Mouse (Mus musculus) telencephalon, adult 2 months (tissue): Measurements from ENCODE around the gene Ufc1.

Experiments
- DNase-seq: peaks from one replicate; pipeline ENCODE4 v3.0.0-alpha.2; 2011; ENCODE audit warnings: low read depth, low spot score

The Ufc1 gene

GRCm38 (mm10) chr1:171271196-171271595 is 23.6 kb downstream of the Ufc1 start:
- DNase-seq = no peak

GRCm38 (mm10) chr1:171270573-171270900 is 24.3 kb downstream of the Ufc1 start:
- DNase-seq = no peak

- DNase-seq = peak; percentile 81
These were observed 24.8 kb downstream of the Ufc1 start, which contains the start of gene B4galt3 for GRCm38 (mm10) chr1:171269848-171270572. Gene B4galt3, plus strand, starts transcription at chr1:171270328.

GRCm38 (mm10) chr1:171268341-171268740 is 26.5 kb downstream of the Ufc1 start:
- DNase-seq = no peak

GRCm38 (mm10) chr1:171265971-171266744 is 28.7 kb downstream of the Ufc1 start:
- peak; percentile 60 for DNase-seq

- no peak for DNase-seq
These were observed 31.0 kb downstream of the Ufc1 start for GRCm38 (mm10) chr1:171263666-171264461.

GRCm38 (mm10) chr1:171263185-171263611 is 31.6 kb downstream of the Ufc1 start:
- peak; percentile 88 for DNase-seq

- DNase-seq = peak; percentile 95
These were observed 32.2 kb downstream of the Ufc1 start for GRCm38 (mm10) chr1:171262594-171263130.

GRCm38 (mm10) chr1:171260316-171260715 is 34.5 kb downstream of the Ufc1 start:
- no peak for DNase-seq

- DNase-seq = no peak
These were observed 35.9 kb downstream of the Ufc1 start for GRCm38 (mm10) chr1:171258921-171259320.

- DNase-seq = no peak
These were observed 37.0 kb downstream of the Ufc1 start for GRCm38 (mm10) chr1:171257781-171258180.

- DNase-seq = no peak
These were observed 37.8 kb downstream of the Ufc1 start for GRCm38 (mm10) chr1:171256937-171257548.

- no peak for DNase-seq
These were observed 38.6 kb downstream of the Ufc1 start for GRCm38 (mm10) chr1:171256095-171256818.

- no peak for DNase-seq
These were observed 42.4 kb downstream of the Ufc1 start for GRCm38 (mm10) chr1:171252415-171252814.

- DNase-seq = no peak
These were observed 43.1 kb downstream of the Ufc1 start for GRCm38 (mm10) chr1:171251594-171252324.

GRCm38 (mm10) chr1:171250680-171251593 is 43.9 kb downstream of the Ufc1 start, which contains the start of gene Ndufs2:
Gene Ndufs2, minus strand, starts transcription at chr1:171251388.
- DNase-seq = no peak

GRCm38 (mm10) chr1:171249913-171250600 is 44.8 kb downstream of the Ufc1 start, which contains the start of gene Adamts4:
Gene Adamts4, plus strand, starts transcription at chr1:171250421.
- peak; percentile 55 for DNase-seq
